Mouse (Mus musculus): ENCODE measurements at regions not wholly inside any gene's neighbourhood (a gene's known extent, or its start where the extent isn't known, plus 50 kb on each side); places are given as distances from the start of the nearest gene placed in this dataset.

DNA sequence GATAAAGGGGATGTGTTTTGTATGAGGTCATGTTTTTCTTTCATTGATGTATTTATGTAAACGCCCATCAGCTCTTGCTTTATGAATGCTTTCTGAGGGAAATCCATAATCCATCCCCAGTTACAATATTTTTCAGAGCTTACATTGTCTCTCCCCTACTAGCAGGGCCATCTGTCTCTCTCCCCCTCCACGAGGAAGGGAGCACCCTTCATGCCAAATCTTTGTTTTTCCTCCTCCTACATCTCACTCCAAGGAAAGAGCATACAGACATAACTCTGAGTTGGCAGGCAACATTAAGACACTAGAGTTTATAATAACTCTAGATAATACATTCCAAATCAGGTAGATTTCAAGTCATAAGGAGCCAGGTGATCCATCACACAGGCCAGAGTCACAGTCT, 509.1 kb downstream of the Galc start:
- TF ChIP-seq CTCF (IDR thresholded peaks at IDR 0.05; ENCODE audit: control insufficient read depth, insufficient read depth, insufficient replicate concordance, low read depth, low read length) (no peak), POLR2A (IDR thresholded peaks at IDR 0.05; ENCODE audit: control insufficient read depth, low read depth, low read length) (no peak)

Data from testis, adult 2 months (tissue).